31 mouse cellular contexts compared by ENCODE assay signal in the genomic region with DNA sequence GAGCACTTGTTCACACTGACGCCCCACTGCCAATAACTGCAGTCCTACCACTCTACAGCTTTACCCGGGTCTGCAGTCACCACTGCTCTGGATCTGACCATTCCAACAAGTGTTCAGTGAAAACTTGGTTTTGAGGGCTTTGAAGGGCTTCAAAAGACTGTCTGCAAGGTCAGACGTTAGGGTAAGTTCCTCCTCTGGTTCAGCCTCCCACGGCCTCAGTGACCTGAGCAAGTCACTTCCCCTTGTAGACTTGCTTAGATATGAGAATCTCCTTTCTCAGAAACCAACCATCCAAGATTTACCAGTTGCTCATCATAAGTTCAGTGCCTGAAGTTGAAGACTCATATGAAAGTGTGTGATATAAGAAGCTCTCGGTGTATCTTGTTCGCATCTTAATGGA. TPM values are rescaled to one million over a fixed set of nuclear protein-coding genes. Genes with fewer than 3 reads are reported as not detected.
DNase-seq lines count a peak whose midpoint lies in the region; TF ChIP-seq lines count a peak whose summit lies in the region.
"Had no signal": no experiment of that assay in that cellular context is flagged by ENCODE, and none has a peak within 500 bp of the region (broad histone marks: within the 10 kb centered on the region; RNA-seq: fewer than 3 reads in every experiment).

No protein-coding gene starts in this region.

- TF ChIP-seq CTCF in MEL (IDR thresholded peaks at IDR 0.05 in 2 of 3, conservative IDR thresholded peaks at IDR 0.05 in 1 of 3; ENCODE audit: control insufficient read depth in 1 of 3, insufficient read depth in 1 of 3, low read depth in 2 of 3, low read length in 3 of 3, poor library complexity in 1 of 3, severe bottlenecking in 1 of 3) = no peak
- no peak for TF ChIP-seq CTCF in small intestine, adult 2 months (IDR thresholded peaks at IDR 0.05; ENCODE audit: extremely low read depth, insufficient read length, insufficient replicate concordance, low read depth, low read length)

- H3K79me2 ChIP-seq in MEL (ENCODE audit: control insufficient read depth, insufficient read depth, low read length, poor library complexity) = no peaks in the 10 kb centered on the region
- H3K79me2 ChIP-seq in macrophage (ENCODE audit: inconsistent target) = no peaks in the 10 kb centered on the region

- TF ChIP-seq RAD21 in MEL (IDR thresholded peaks at IDR 0.05; ENCODE audit: low read depth, low read length) = no peak

- WGBS in macrophage (ENCODE audit: missing documents) = 48% methylated on average over 6 of the region's 6 CpGs
- 87% methylated on average over 6 of the region's 6 CpGs for whole genome bisulfite sequencing in small intestine, adult 2 months

- H3K4me1 ChIP-seq in MEL (ENCODE audit: control insufficient read depth in 1 of 2, insufficient read depth in 2 of 2, low read length in 2 of 2) = peaks cover 11 to 23% of the 10 kb centered on the region in 2 experiments
- no peaks in the 10 kb centered on the region for H3K4me1 ChIP-seq in small intestine, adult 2 months (ENCODE audit: control insufficient read depth, insufficient read depth, insufficient read length, low read length)
- H3K4me1 ChIP-seq: forebrain, embryonic 13.5 days; heart, embryonic 10.5 days; hindbrain, embryonic 12.5 days; intestine, embryonic 15.5 days; limb, embryonic 13.5 days; liver, embryonic 13.5 days; midbrain, embryonic 13.5 days; neural tube, embryonic 15.5 days; stomach, embryonic 15.5 days had no signal

- peak in 1 of 2 experiments; percentile 49; a peak in 1 of 4 replicates for TF ChIP-seq EP300 in MEL (IDR thresholded peaks at IDR 0.05; ENCODE audit: low read depth in 1 of 2, low read length in 2 of 2)

- no peak for TF ChIP-seq POLR2A in MEL (IDR thresholded peaks at IDR 0.05; ENCODE audit: control insufficient read depth in 1 of 2, insufficient read depth in 1 of 2, low read depth in 1 of 2, low read length in 2 of 2, poor library complexity in 1 of 2)
- TF ChIP-seq POLR2A in small intestine, adult 2 months (IDR thresholded peaks at IDR 0.05; ENCODE audit: low read depth, low read length) = no peak

- no peak overlapping the region for H3K9ac ChIP-seq in MEL (ENCODE audit: control insufficient read depth, low read depth, low read length, poor library complexity, severe bottlenecking)
- H3K9ac ChIP-seq: forebrain, embryonic 13.5 days; hindbrain, embryonic 12.5 days; intestine, embryonic 15.5 days; limb, embryonic 13.5 days; liver, embryonic 13.5 days; midbrain, embryonic 13.5 days; neural tube, embryonic 15.5 days; stomach, embryonic 15.5 days had no signal

- H3K36me3 ChIP-seq in MEL (ENCODE audit: control insufficient read depth in 1 of 2, insufficient read depth in 2 of 2, low read length in 2 of 2) = peaks cover 0 to 18% of the 10 kb centered on the region in 2 experiments; a peak in 2 of 4 replicates
- no peaks in the 10 kb centered on the region for H3K36me3 ChIP-seq in macrophage (ENCODE audit: inconsistent target)
- no peaks in the 10 kb centered on the region for H3K36me3 ChIP-seq in small intestine, adult 2 months (ENCODE audit: control insufficient read depth, insufficient read depth, low read length)
- H3K36me3 ChIP-seq: heart, embryonic 10.5 days; hindbrain, embryonic 12.5 days; intestine, embryonic 15.5 days; limb, embryonic 13.5 days; liver, embryonic 13.5 days; midbrain, embryonic 13.5 days; neural tube, embryonic 15.5 days; stomach, embryonic 15.5 days had no signal

- H3K4me3 ChIP-seq in MEL (ENCODE audit: control insufficient read depth in 1 of 2, insufficient read depth in 1 of 2, low read depth in 2 of 2, low read length in 2 of 2) = no peak overlapping the region
- no peak overlapping the region for H3K4me3 ChIP-seq in macrophage (ENCODE audit: inconsistent target)
- H3K4me3 ChIP-seq in small intestine, adult 2 months (ENCODE audit: low read depth, low read length) = no peak overlapping the region
- H3K4me3 ChIP-seq: forebrain, embryonic 13.5 days; heart, embryonic 10.5 days; hindbrain, embryonic 12.5 days; intestine, embryonic 15.5 days; layer of hippocampus, adult 2 months; left cerebral cortex, adult 2 months; limb, embryonic 13.5 days; liver, embryonic 13.5 days; megakaryocyte, embryonic 14.5 days; midbrain, embryonic 13.5 days; neural tube, embryonic 15.5 days; stomach, embryonic 15.5 days had no signal

- H3K27me3 ChIP-seq in MEL (ENCODE audit: control insufficient read depth in 1 of 2, insufficient read depth in 2 of 2, low read length in 2 of 2) = no peaks in the 10 kb centered on the region
- H3K27me3 ChIP-seq in small intestine, adult 2 months (ENCODE audit: control insufficient read depth, insufficient read depth, low read length) = no peaks in the 10 kb centered on the region
- H3K27me3 ChIP-seq: CH12.LX; forebrain, embryonic 13.5 days; hindbrain, embryonic 12.5 days; intestine, embryonic 15.5 days; limb, embryonic 13.5 days; liver, embryonic 13.5 days; midbrain, embryonic 13.5 days; neural tube, embryonic 15.5 days; stomach, embryonic 15.5 days had no signal

- H3K27ac ChIP-seq in MEL (ENCODE audit: control insufficient read depth, low read depth, low read length) (no peak overlapping the region), macrophage (peak overlapping the region; percentile 49)
- H3K27ac ChIP-seq in small intestine, adult 2 months (ENCODE audit: insufficient read depth, low read depth, low read length) = peak overlapping the region; percentile 34; the same call in 1 of the 2 replicates
- H3K27ac ChIP-seq: forebrain, embryonic 13.5 days; heart, embryonic 10.5 days; hindbrain, embryonic 12.5 days; hindbrain, postnatal 0 days; intestine, embryonic 15.5 days; layer of hippocampus, adult 2 months; left cerebral cortex, adult 2 months; limb, embryonic 13.5 days; liver, embryonic 13.5 days; midbrain, embryonic 13.5 days; neural tube, embryonic 15.5 days; stomach, embryonic 15.5 days had no signal

- peak; percentile 34 to 35 for DNase-seq in spleen, adult 18-20 months
- DNase-seq in spleen, postnatal 14 days (ENCODE audit: low spot score in 2 of 2) = no peak
- peak; percentile 61 for DNase-seq in MEL (ENCODE audit: low read depth, low spot score)
- no peak for DNase-seq in frontal cortex, postnatal 25 days (ENCODE audit: low spot score in 2 of 2)
- no peak for DNase-seq in embryo, embryonic 9.5 days (ENCODE audit: extremely low spot score)
- no peak for DNase-seq in frontal cortex, postnatal 10 days (ENCODE audit: low spot score in 2 of 2)
- DNase-seq: adrenal gland, postnatal 10 days; cerebellum, adult 11 months; cerebellum, adult 9-11 months; gastrocnemius, postnatal 10 days; heart, postnatal 36 days; kidney, adult 2 months; kidney, postnatal 36 days; liver, embryonic 13.5 days; lung, postnatal 10 days had no signal

- no peaks in the 10 kb centered on the region for H3K9me3 ChIP-seq in MEL (replicated peaks; ENCODE audit: insufficient read depth, low read length)
- H3K9me3 ChIP-seq: forebrain, embryonic 13.5 days; heart, embryonic 10.5 days; hindbrain, embryonic 12.5 days; intestine, embryonic 15.5 days; limb, embryonic 13.5 days; liver, embryonic 13.5 days; megakaryocyte, embryonic 14.5 days; midbrain, embryonic 13.5 days; neural tube, embryonic 15.5 days; stomach, embryonic 15.5 days had no signal

TF ChIP-seq in MEL, 35 proteins besides CTCF, POLR2A, EP300 and RAD21:
- TF ChIP-seq E2F4 (IDR thresholded peaks at IDR 0.05; ENCODE audit: borderline replicate concordance, low read depth, low read length) (no peak), TBP (IDR thresholded peaks at IDR 0.05; ENCODE audit: low read depth, low read length) (0 out of 2 replicates have a peak, but pooled peaks have one; percentile 21)

RNA-seq across cellular contexts. Expression of a gene that starts 8.1 kb away (rescaled TPM):
- total RNA-seq in MEL (2012; rRNA removed) = 0.15 and 0.42 TPM in 2 replicates
- polyA plus RNA-seq in MEL (2012; ENCODE audit: insufficient read depth in 1 of 2, insufficient read length in 2 of 2, low read depth in 1 of 2, low replicate concordance in 2 of 2, missing spikeins in 1 of 2) = under 1 TPM in 1 of 2 experiments, not detected in 1; 0.31 TPM
- total RNA-seq in macrophage (2018; cell fraction: chromatin; rRNA removed) = 100 to 1,000 TPM in 22 of 26 experiments, 10 to 100 TPM in 2, 1 to 10 TPM in 2; 5.9 to 350 (median 185) TPM
- 100 to 1,000 TPM in 18 of 26 experiments, 10 to 100 TPM in 8; 78.5 to 181 (median 132) TPM for total RNA-seq in macrophage (2018; cell fraction: cytosol; rRNA removed)
- 100 to 1,000 TPM in 21 of 26 experiments, 10 to 100 TPM in 5; 31.0 to 247 (median 159) TPM for total RNA-seq in macrophage (2018; cell fraction: nucleus; rRNA removed)
- 82.7 to 150 TPM (median 135 TPM) in 3 replicates for polyA plus RNA-seq in macrophage (2018)
- polyA plus RNA-seq in small intestine, adult 2 months (2012; rRNA removed) = 6.9 and 9.2 TPM in 2 replicates
- polyA plus RNA-seq: C2C12 had no signal

RNA-seq across cellular contexts. Expression of a gene that starts 48.1 kb away (rescaled TPM):
- 0.15 and 0.20 TPM in 2 replicates for total RNA-seq in MEL (2012; rRNA removed)
- polyA plus RNA-seq in MEL (2012; ENCODE audit: insufficient read depth in 1 of 2, insufficient read length in 2 of 2, low read depth in 1 of 2, low replicate concordance in 2 of 2, missing spikeins in 1 of 2) = under 1 TPM in 1 of 2 experiments, not detected in 1; 0.26 TPM
- 1 to 10 TPM in 2 of 26 experiments, under 1 TPM in 13, not detected in 11; 0.17 to 1.4 (median 0.41) TPM for total RNA-seq in macrophage (2018; cell fraction: chromatin; rRNA removed)
- total RNA-seq in macrophage (2018; cell fraction: cytosol; rRNA removed) = under 1 TPM in 10 of 26 experiments, not detected in 16; 0.04 to 0.24 (median 0.09) TPM
- under 1 TPM in 11 of 26 experiments, not detected in 15; 0.20 to 0.66 (median 0.40) TPM for total RNA-seq in macrophage (2018; cell fraction: nucleus; rRNA removed)
- 0.06 to 0.16 TPM in 2 of 3 replicates, not detected in the other for polyA plus RNA-seq in macrophage (2018)
- polyA plus RNA-seq in small intestine, adult 2 months (2012; rRNA removed) = 21.5 and 23.4 TPM in 2 replicates

Comparison
In these comparisons a context has a peak if more than half of its experiments do, and no peak if none do; other contexts are left out.
1. DNase-seq: peak in spleen, adult 18-20 months (2 of 2) and MEL (single experiment); none in spleen, postnatal 14 days (0 of 2), frontal cortex, postnatal 25 days (0 of 2), embryo, embryonic 9.5 days (single experiment) and frontal cortex, postnatal 10 days (0 of 2).
2. RNA of a gene that starts 48.1 kb away (polyA plus RNA-seq): 21.5 to 23.4 TPM in small intestine, adult 2 months; 0.26 TPM in MEL and 0.06 to 0.16 TPM in macrophage; every median in the first group is over 10 times any median in the second.